Mouse (Mus musculus): ENCODE data around the gene Gm49355.

- TF ChIP-seq CTCF (IDR thresholded peaks at IDR 0.05; ENCODE audit: low read depth) (0 out of 2 replicates have a peak, but pooled peaks have one; percentile 15), EP300 (IDR thresholded peaks at IDR 0.05; ENCODE audit: low read depth) (no peak)
These were observed 57.5 kb downstream of the Gm49355 start for GRCm38 (mm10) chr14:12341075-12341788.
